Mouse (Mus musculus): Measurements from ENCODE around the gene 4932438H23Rik.

GRCm38 (mm10) chr16:91044270-91045182 is 50.4 kb downstream of the 4932438H23Rik start, which contains the start of gene Paxbp1:
- TF ChIP-seq CTCF (IDR thresholded peaks at IDR 0.05; ENCODE audit: control insufficient read depth, insufficient read depth, insufficient replicate concordance, low read depth, low read length) (peak; percentile 95; the same call in 1 of the 2 replicates), POLR2A (IDR thresholded peaks at IDR 0.05; ENCODE audit: control insufficient read depth, low read depth, low read length) (peak; percentile 98)

All from testis, adult 2 months (tissue).